Mouse (Mus musculus) bone marrow macrophage, adult 2 months (primary cell): ENCODE measurements at regions not wholly inside any gene's neighbourhood (a gene's known extent, or its start where the extent isn't known, plus 50 kb on each side); places are given as distances from the start of the nearest gene placed in this dataset.

Source experiments
- H3K27ac ChIP-seq: 2 replicates; pipeline ENCODE4 v1.5.1; 2012; ENCODE audit warnings: low read depth, low read length; ENCODE audit not compliant: insufficient read depth
- H3K4me1 ChIP-seq: 2 replicates; pipeline ENCODE4 v1.6.1; 2012; ENCODE audit warnings: low read length; ENCODE audit not compliant: control insufficient read depth, insufficient read depth
- H3K4me3 ChIP-seq: 2 replicates; pipeline ENCODE4 v1.5.1; 2012; ENCODE audit warnings: mild to moderate bottlenecking, low read length, moderate library complexity; ENCODE audit not compliant: insufficient read depth
- CTCF ChIP-seq: IDR thresholded peaks from 2 replicates; pipeline ENCODE4 v1.5.1; 2012; ENCODE audit warnings: low read depth, mild to moderate bottlenecking, low read length, moderate library complexity
- POLR2A ChIP-seq: IDR thresholded peaks from 2 replicates; pipeline ENCODE4 v1.6.1; 2012; ENCODE audit warnings: mild to moderate bottlenecking, low read depth, low read length, borderline replicate concordance

DNA sequence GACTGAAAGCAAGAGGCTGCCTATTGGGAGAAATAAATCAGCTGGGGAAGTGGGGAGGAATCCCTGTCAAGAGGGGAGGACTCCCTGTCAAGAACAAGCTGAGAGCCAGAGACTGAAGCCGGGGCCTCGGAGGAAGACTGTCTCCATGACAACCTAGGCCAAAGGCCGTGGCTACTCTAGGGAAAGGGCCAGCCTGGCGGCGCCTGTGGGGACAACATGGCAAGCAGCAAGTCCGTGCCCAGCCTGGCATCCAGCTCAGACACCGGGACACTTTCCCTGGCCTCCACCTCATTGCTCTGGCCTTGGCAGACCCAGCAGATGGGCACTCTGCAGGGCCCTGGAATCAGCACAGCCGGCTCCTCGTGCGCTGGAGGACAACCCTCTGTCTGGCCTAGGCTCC, 305.3 kb downstream of the Gm49356 start:
- Histone ChIP-seq H3K4me1 (peaks cover 18% of the 10 kb centered on the region), H3K27ac (no peak overlapping the region), H3K4me3 (no peak overlapping the region)
- TF ChIP-seq CTCF = no peak
- TF ChIP-seq POLR2A = no peak

GRCm38 (mm10) chr15:59196351-59196750, 307.3 kb downstream of the Gm49356 start:
- no peak for TF ChIP-seq POLR2A
- TF ChIP-seq CTCF = no peak

DNA sequence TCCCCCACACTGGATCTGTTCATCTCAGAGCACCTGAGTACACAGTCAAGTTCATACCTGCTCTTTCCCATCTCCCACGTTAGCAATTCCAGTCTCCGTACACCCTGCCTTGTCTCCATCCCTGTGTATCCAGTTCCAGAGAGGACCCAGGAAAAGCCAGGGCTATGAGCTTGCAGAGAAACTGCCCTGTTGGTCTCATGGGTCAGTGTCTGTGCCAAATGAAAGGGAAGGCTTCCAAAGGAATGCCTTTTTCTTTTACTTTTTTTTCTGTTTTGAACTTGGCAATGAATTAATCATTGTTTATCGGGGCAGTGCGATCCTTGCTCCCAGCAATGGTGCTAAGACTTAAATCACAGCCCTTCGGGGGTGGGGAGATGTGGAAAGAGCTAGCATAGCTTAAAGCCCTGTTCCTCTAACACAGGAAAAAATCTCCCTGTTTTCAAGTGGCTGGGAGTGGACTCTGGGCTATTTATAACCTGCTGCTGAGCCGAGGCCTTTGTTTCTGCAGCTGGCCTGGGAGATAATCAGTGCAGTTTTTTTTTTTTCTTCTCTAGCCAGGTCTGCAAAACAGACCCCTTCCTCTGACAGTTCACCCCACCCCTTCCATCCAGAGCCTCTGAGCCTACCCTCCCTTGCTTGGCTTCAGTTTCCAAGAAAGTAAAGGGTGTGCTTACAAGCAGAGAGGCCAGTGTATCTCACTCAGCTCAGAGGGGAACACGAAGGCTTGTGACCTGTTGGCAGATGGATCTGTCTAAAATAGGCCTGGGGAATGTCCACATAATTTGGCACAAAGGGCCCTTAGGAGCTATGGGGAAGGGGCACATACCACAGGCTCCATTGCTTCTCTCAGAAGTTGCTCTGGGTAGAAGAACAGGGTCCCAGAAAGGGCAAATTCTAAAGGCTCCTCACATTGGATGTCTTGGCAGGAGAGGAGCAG, 308.6 kb downstream of the Gm49356 start:
- Histone ChIP-seq H3K4me1 (peaks cover 36% of the 10 kb centered on the region), H3K27ac (peak overlapping the region; percentile 93), H3K4me3 (no peak overlapping the region)
- TF ChIP-seq CTCF (no peak), POLR2A (no peak)

More at GRCm38 (mm10) chr15:59196351-59196750, 307.3 kb downstream of the Gm49356 start:
- Histone ChIP-seq H3K4me1 (peaks cover 26% of the 10 kb centered on the region), H3K27ac (no peak overlapping the region), H3K4me3 (no peak overlapping the region)

DNA sequence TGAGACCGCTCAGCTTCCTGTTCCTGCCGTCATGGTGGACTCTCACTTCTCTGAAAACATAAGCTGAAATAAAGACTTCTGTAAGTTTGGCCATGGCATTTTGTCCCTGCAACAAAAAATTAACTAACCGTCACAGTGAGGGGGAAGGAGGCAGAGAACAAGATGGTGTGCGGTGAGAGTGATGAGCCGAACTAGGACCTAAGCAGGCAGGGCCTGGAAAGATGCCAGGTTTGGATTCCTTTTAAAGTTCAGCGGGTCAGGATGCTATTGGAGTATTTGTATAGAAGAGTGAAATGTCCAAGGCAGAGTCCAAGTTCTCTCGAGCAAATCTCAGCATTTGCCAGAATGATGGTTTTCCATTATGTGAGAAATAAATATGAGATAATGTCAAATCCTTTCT, 312.3 kb downstream of the Gm49356 start:
- Histone ChIP-seq H3K4me1 (peaks cover 44% of the 10 kb centered on the region), H3K27ac (peak overlapping the region; percentile 88), H3K4me3 (no peak overlapping the region)
- TF ChIP-seq POLR2A = no peak
- no peak for TF ChIP-seq CTCF

- no peak for TF ChIP-seq CTCF
- no peak for TF ChIP-seq POLR2A
- Histone ChIP-seq H3K27ac (peak overlapping the region; percentile 88), H3K4me1 (peaks cover 40% of the 10 kb centered on the region), H3K4me3 (peak overlapping the region; percentile 33)
Observed at GRCm38 (mm10) chr15:59201894-59202670, 313.0 kb downstream of the Gm49356 start.

GRCm38 (mm10) chr15:59203097-59203849, 314.2 kb downstream of the Gm49356 start:
- Histone ChIP-seq H3K4me1 (peaks cover 29% of the 10 kb centered on the region), H3K4me3 (no peak overlapping the region), H3K27ac (peak overlapping the region; percentile 77)
- no peak for TF ChIP-seq CTCF
- no peak for TF ChIP-seq POLR2A

GRCm38 (mm10) chr15:59203850-59204625, 314.9 kb downstream of the Gm49356 start:
- no peak overlapping the region for H3K4me3 ChIP-seq
- H3K27ac ChIP-seq = no peak overlapping the region
- TF ChIP-seq CTCF (peak; percentile 18; the same call in 1 of the 2 replicates), POLR2A (no peak)
- H3K4me1 ChIP-seq = peaks cover 26% of the 10 kb centered on the region

- TF ChIP-seq POLR2A (no peak), CTCF (no peak)
- Histone ChIP-seq H3K4me1 (peaks cover 26% of the 10 kb centered on the region), H3K27ac (no peak overlapping the region), H3K4me3 (no peak overlapping the region)
Observed at GRCm38 (mm10) chr15:59205091-59205490, 316.0 kb downstream of the Gm49356 start.

GRCm38 (mm10) chr15:59205544-59205943, 316.4 kb downstream of the Gm49356 start:
- H3K4me1 ChIP-seq = peaks cover 24% of the 10 kb centered on the region
- TF ChIP-seq POLR2A (no peak), CTCF (no peak)
- H3K27ac ChIP-seq = no peak overlapping the region
- no peak overlapping the region for H3K4me3 ChIP-seq
